Mouse (Mus musculus) right cerebral cortex, adult 18-20 months (tissue): ENCODE measurements around the gene BC025920.

Experiments
- DNase-seq: peaks from one replicate; pipeline ENCODE4 v3.0.0; 2022; ENCODE audit warnings: mixed read lengths

BC025920 gene

GRCm38 (mm10) chr10:81605974-81606751 lies at the start of gene BC025920:
TSS of gene BC025920 (plus strand) at chr10:81606270.
- DNase-seq: peak; percentile 97

- DNase-seq: no peak
Measured at GRCm38 (mm10) chr10:81556282-81556681, 49.8 kb upstream of the BC025920 start.

GRCm38 (mm10) chr10:81557491-81557890 lies 48.6 kb upstream of the BC025920 start:
- DNase-seq: no peak

GRCm38 (mm10) chr10:81559163-81559626 lies 46.9 kb upstream of the BC025920 start, which contains the start of gene Aes:
TSS of gene Aes (plus strand) at chr10:81559488.
- peak; percentile 83 for DNase-seq

- peak; percentile 83 for DNase-seq
Measured at GRCm38 (mm10) chr10:81559627-81560539, 46.2 kb upstream of the BC025920 start.

GRCm38 (mm10) chr10:81560719-81561459 lies 45.2 kb upstream of the BC025920 start:
- DNase-seq: no peak

- DNase-seq: no peak
Measured at GRCm38 (mm10) chr10:81562411-81562810, 43.7 kb upstream of the BC025920 start.

- no peak for DNase-seq
Measured at GRCm38 (mm10) chr10:81563481-81563880, 42.6 kb upstream of the BC025920 start.

GRCm38 (mm10) chr10:81564216-81564615 lies 41.9 kb upstream of the BC025920 start:
- no peak for DNase-seq

GRCm38 (mm10) chr10:81564734-81565133 lies 41.3 kb upstream of the BC025920 start:
- DNase-seq: peak; percentile 64

- no peak for DNase-seq
Measured at GRCm38 (mm10) chr10:81565257-81566228, 40.5 kb upstream of the BC025920 start.

GRCm38 (mm10) chr10:81568381-81569191 lies 37.5 kb upstream of the BC025920 start:
- DNase-seq: no peak

- DNase-seq: no peak
Measured at GRCm38 (mm10) chr10:81569507-81570237, 36.4 kb upstream of the BC025920 start.

GRCm38 (mm10) chr10:81570238-81570800 lies 35.8 kb upstream of the BC025920 start:
- DNase-seq: no peak

GRCm38 (mm10) chr10:81570831-81571500 lies 35.1 kb upstream of the BC025920 start:
- DNase-seq: peak; percentile 96

GRCm38 (mm10) chr10:81571501-81571876 lies 34.6 kb upstream of the BC025920 start:
- peak; percentile 99 for DNase-seq

- DNase-seq: no peak
Measured at GRCm38 (mm10) chr10:81572133-81572671, 33.9 kb upstream of the BC025920 start.

GRCm38 (mm10) chr10:81572975-81573374 lies 33.1 kb upstream of the BC025920 start:
- no peak for DNase-seq
